27 mouse cellular contexts compared by ENCODE assay signal in the genomic region with DNA sequence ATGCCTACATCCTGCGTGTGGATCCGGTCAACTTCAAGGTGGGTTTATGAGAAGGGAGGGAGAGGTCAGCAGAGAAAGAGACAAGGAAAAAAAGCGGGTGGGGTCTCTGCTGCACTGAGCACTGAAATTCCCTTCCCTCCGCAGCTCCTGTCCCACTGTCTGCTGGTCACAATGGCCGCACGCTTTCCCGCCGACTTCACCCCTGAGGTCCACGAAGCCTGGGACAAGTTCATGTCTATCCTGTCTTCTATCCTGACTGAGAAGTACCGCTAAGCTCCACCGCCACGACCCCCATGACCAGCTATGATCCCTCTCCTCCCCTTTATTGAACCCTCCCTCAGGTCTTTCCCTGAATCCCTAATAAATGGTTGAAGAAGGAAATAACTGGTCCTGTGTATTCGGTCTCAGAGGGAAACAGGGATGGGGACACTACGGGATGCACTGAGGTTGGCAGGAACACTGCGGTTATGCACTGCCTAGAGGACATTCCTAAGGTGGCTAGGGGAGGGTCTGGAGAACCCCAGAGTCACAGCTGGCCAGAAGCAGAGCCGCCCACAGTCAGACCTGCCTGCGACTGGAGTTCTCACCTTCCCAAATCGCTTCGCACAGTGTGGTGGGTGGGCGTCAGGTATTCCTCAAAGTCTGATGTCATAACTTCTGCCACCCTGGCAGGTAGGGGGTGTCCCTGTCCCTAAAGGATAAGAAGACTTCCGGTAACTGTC. TPM values are rescaled to one million over a fixed set of nuclear protein-coding genes. Genes with fewer than 3 reads are reported as not detected.
DNase-seq lines count a peak whose midpoint lies in the region; ATAC-seq and TF ChIP-seq lines count a peak whose summit lies in the region.
"Had no signal": no experiment of that assay in that cellular context is flagged by ENCODE, and none has a peak within 500 bp of the region (broad histone marks: within the 10 kb centered on the region; RNA-seq: fewer than 3 reads in every experiment).

No protein-coding gene starts in this region.

- no peak for TF ChIP-seq POLR2A in thymus, adult 2 months (IDR thresholded peaks at IDR 0.05; ENCODE audit: control insufficient read depth, extremely low read depth, insufficient read depth, low read length, poor library complexity)

- peak; percentile 77 for ATAC-seq in heart, embryonic 12.5 days (ENCODE audit: insufficient number of reproducible peaks, low FRiP score)
- ATAC-seq in liver, embryonic 12.5 days = no peak
- no peak for ATAC-seq in liver, postnatal 0 days
- no peak for ATAC-seq in liver, embryonic 15.5 days (ENCODE audit: insufficient read depth)
- ATAC-seq: forebrain, embryonic 14.5 days had no signal

- peak; percentile 27 for DNase-seq in embryo, embryonic 10 days (ENCODE audit: low spot score)
- no peak for DNase-seq in embryo, embryonic 10.5 days (ENCODE audit: low spot score)
- DNase-seq in heart, postnatal 10 days = no peak
- no peak for DNase-seq in liver, postnatal 0 days
- DNase-seq in thymus, adult 2 months = no peak
- DNase-seq: adrenal gland, postnatal 36 days; cerebellum, adult 11-12 months; cerebellum, postnatal 14 days; kidney, adult 18-20 months; kidney, postnatal 10 days; layer of hippocampus, postnatal 36 days; lung, postnatal 4 days; thymus, postnatal 25 days had no signal

- H3K4me3 ChIP-seq in heart, embryonic 12.5 days = peak overlapping the region; percentile 14
- no peak overlapping the region for H3K4me3 ChIP-seq in liver, embryonic 12.5 days
- no peak overlapping the region for H3K4me3 ChIP-seq in liver, postnatal 0 days (ENCODE audit: low read depth, low read length)
- no peak overlapping the region for H3K4me3 ChIP-seq in liver, embryonic 15.5 days (replicated peaks)
- H3K4me3 ChIP-seq in thymus, adult 2 months (ENCODE audit: control insufficient read depth, insufficient read depth, low read length) = no peak overlapping the region
- H3K4me3 ChIP-seq: layer of hippocampus, adult 2 months; limb, embryonic 15.5 days; lung, embryonic 15.5 days; midbrain, embryonic 10.5 days had no signal

- intact Hi-C loops in heart, postnatal 10 days (cut with DNase I) = no loop called here

- TF ChIP-seq EP300 in liver, postnatal 0 days (IDR thresholded peaks at IDR 0.05; ENCODE audit: low read depth) = no peak

- peaks cover 63% of the 10 kb centered on the region for H3K27me3 ChIP-seq in heart, embryonic 12.5 days (replicated peaks)
- H3K27me3 ChIP-seq in liver, embryonic 12.5 days (replicated peaks) = peaks cover 55% of the 10 kb centered on the region
- peaks cover 19% of the 10 kb centered on the region; the same call in 1 of the 2 replicates for H3K27me3 ChIP-seq in liver, postnatal 0 days (ENCODE audit: insufficient read depth, low read length)
- H3K27me3 ChIP-seq in liver, embryonic 15.5 days = peaks cover 35% of the 10 kb centered on the region
- H3K27me3 ChIP-seq in thymus, adult 2 months (ENCODE audit: control insufficient read depth, insufficient read depth, low read length) = no peaks in the 10 kb centered on the region

- H3K36me3 ChIP-seq in heart, embryonic 12.5 days = no peaks in the 10 kb centered on the region
- H3K36me3 ChIP-seq in liver, embryonic 12.5 days = no peaks in the 10 kb centered on the region
- no peaks in the 10 kb centered on the region for H3K36me3 ChIP-seq in liver, postnatal 0 days (replicated peaks; ENCODE audit: insufficient read depth, low read length)
- H3K36me3 ChIP-seq in liver, embryonic 15.5 days (replicated peaks) = no peaks in the 10 kb centered on the region
- H3K36me3 ChIP-seq in thymus, adult 2 months (ENCODE audit: control insufficient read depth, insufficient read depth, low read length) = no peaks in the 10 kb centered on the region
- H3K36me3 ChIP-seq: limb, embryonic 15.5 days; lung, embryonic 15.5 days; midbrain, embryonic 10.5 days had no signal

- peak overlapping the region; percentile 5; the same call in 1 of the 2 replicates for H3K4me2 ChIP-seq in heart, embryonic 12.5 days
- 0 out of 2 replicates have a peak overlapping the region, but pooled peaks have one; percentile 8 for H3K4me2 ChIP-seq in liver, embryonic 12.5 days
- H3K4me2 ChIP-seq in liver, postnatal 0 days (ENCODE audit: low read depth, low read length) = no peak overlapping the region
- H3K4me2 ChIP-seq in liver, embryonic 15.5 days = no peak overlapping the region
- H3K4me2 ChIP-seq: limb, embryonic 15.5 days; lung, embryonic 15.5 days had no signal

- 54% methylated on average over 21 of the region's 21 CpGs for WGBS in heart, embryonic 12.5 days
- WGBS in liver, embryonic 12.5 days (ENCODE audit: insufficient replicate concordance) = 51% methylated on average over 21 of the region's 21 CpGs
- WGBS in liver, postnatal 0 days (ENCODE audit: insufficient replicate concordance) = 69% methylated on average over 21 of the region's 21 CpGs
- WGBS in liver, embryonic 15.5 days (ENCODE audit: insufficient replicate concordance) = 62% methylated on average over 21 of the region's 21 CpGs
- 83% methylated on average over 21 of the region's 21 CpGs for WGBS in thymus, adult 2 months

- no peak overlapping the region for H3K9ac ChIP-seq in heart, embryonic 12.5 days
- peak overlapping the region; percentile 75 for H3K9ac ChIP-seq in liver, embryonic 12.5 days
- no peak overlapping the region for H3K9ac ChIP-seq in liver, postnatal 0 days (replicated peaks)
- no peak overlapping the region for H3K9ac ChIP-seq in liver, embryonic 15.5 days
- H3K9ac ChIP-seq: limb, embryonic 15.5 days; lung, embryonic 15.5 days had no signal

- H3K27ac ChIP-seq in heart, embryonic 12.5 days (ENCODE audit: poor library complexity, severe bottlenecking) = peak overlapping the region; percentile 28
- H3K27ac ChIP-seq in liver, embryonic 12.5 days = peak overlapping the region; percentile 99
- H3K27ac ChIP-seq in liver, postnatal 0 days (ENCODE audit: low read depth) = no peak overlapping the region
- 0 out of 2 replicates have a peak overlapping the region, but pooled peaks have one; percentile 5 for H3K27ac ChIP-seq in liver, embryonic 15.5 days (replicated peaks)
- no peak overlapping the region for H3K27ac ChIP-seq in thymus, adult 2 months (ENCODE audit: control insufficient read depth, insufficient read depth, low read length)
- H3K27ac ChIP-seq: layer of hippocampus, adult 2 months; limb, embryonic 15.5 days; lung, embryonic 15.5 days; midbrain, embryonic 10.5 days had no signal

- no peak for TF ChIP-seq CTCF in liver, postnatal 0 days (IDR thresholded peaks at IDR 0.05; ENCODE audit: low read depth)
- TF ChIP-seq CTCF in thymus, adult 2 months (IDR thresholded peaks at IDR 0.05; ENCODE audit: borderline replicate concordance, control insufficient read depth, extremely low read depth, insufficient read depth, low read length, poor library complexity) = no peak

- no peaks in the 10 kb centered on the region for H3K9me3 ChIP-seq in heart, embryonic 12.5 days (replicated peaks)
- no peaks in the 10 kb centered on the region for H3K9me3 ChIP-seq in liver, embryonic 12.5 days (replicated peaks)
- H3K9me3 ChIP-seq in liver, postnatal 0 days (ENCODE audit: low read length) = no peaks in the 10 kb centered on the region
- no peaks in the 10 kb centered on the region for H3K9me3 ChIP-seq in liver, embryonic 15.5 days (replicated peaks)
- H3K9me3 ChIP-seq: limb, embryonic 15.5 days; lung, embryonic 15.5 days; midbrain, embryonic 10.5 days had no signal

- no peaks in the 10 kb centered on the region for H3K4me1 ChIP-seq in heart, embryonic 12.5 days (replicated peaks)
- peaks cover 83% of the 10 kb centered on the region for H3K4me1 ChIP-seq in liver, embryonic 12.5 days
- H3K4me1 ChIP-seq in liver, postnatal 0 days (ENCODE audit: insufficient read depth) = peaks cover 18% of the 10 kb centered on the region
- peaks cover 67% of the 10 kb centered on the region for H3K4me1 ChIP-seq in liver, embryonic 15.5 days (replicated peaks)
- no peaks in the 10 kb centered on the region for H3K4me1 ChIP-seq in thymus, adult 2 months (replicated peaks; ENCODE audit: control insufficient read depth, insufficient read depth, low read length)
- H3K4me1 ChIP-seq: limb, embryonic 15.5 days; lung, embryonic 15.5 days; midbrain, embryonic 10.5 days had no signal

RNA-seq across cellular contexts. Expression of gene Hba-x, which starts 1.7 kb away (rescaled TPM):
- polyA plus RNA-seq in heart, embryonic 12.5 days (2016; fragmentation: Nextera tagmentation; extraction: Ambion mirVana) = 5,912 and 6,218 TPM in 2 replicates
- total RNA-seq in heart, postnatal 10 days (2021) = not detected
- 1,859 and 1,982 TPM in 2 replicates for polyA plus RNA-seq in liver, embryonic 12.5 days (2016; fragmentation: Nextera tagmentation; extraction: Ambion mirVana)
- polyA plus RNA-seq in liver, postnatal 0 days (2015; fragmentation: Nextera tagmentation; extraction: Ambion mirVana) = 5.6 and 6.3 TPM in 2 replicates
- 72.6 and 109 TPM in 2 replicates for polyA plus RNA-seq in liver, embryonic 15.5 days (2015; fragmentation: Nextera tagmentation; extraction: Ambion mirVana)
- polyA plus RNA-seq in thymus, adult 2 months (2012; rRNA removed) = 1.3 and 1.9 TPM in 2 replicates
- total RNA-seq: adrenal gland, postnatal 36 days; gastrocnemius, postnatal 4 days; heart, postnatal 25 days; layer of hippocampus, adult 2 months; layer of hippocampus, postnatal 36 days; left cerebral cortex, postnatal 14 days; MEL; monocyte, adult 5-6 weeks had no signal
- polyA plus RNA-seq: testis, adult 2 months had no signal

RNA-seq across cellular contexts. Expression of gene Hba-a1, which starts 5.4 kb away (rescaled TPM):
- 11,592 and 12,808 TPM in 2 replicates for polyA plus RNA-seq in heart, embryonic 12.5 days (2016; fragmentation: Nextera tagmentation; extraction: Ambion mirVana)
- total RNA-seq in heart, postnatal 10 days (2021) = 1,000 to 10,000 TPM; 4,155 to 9,193 TPM
- polyA plus RNA-seq in liver, embryonic 12.5 days (2016; fragmentation: Nextera tagmentation; extraction: Ambion mirVana) = 52,845 and 54,272 TPM in 2 replicates
- polyA plus RNA-seq in liver, postnatal 0 days (2015; fragmentation: Nextera tagmentation; extraction: Ambion mirVana) = 32,136 and 32,798 TPM in 2 replicates
- 74,460 and 76,487 TPM in 2 replicates for polyA plus RNA-seq in liver, embryonic 15.5 days (2015; fragmentation: Nextera tagmentation; extraction: Ambion mirVana)
- 1,371 and 1,698 TPM in 2 replicates for polyA plus RNA-seq in thymus, adult 2 months (2012; rRNA removed)

RNA-seq across cellular contexts. Expression of gene Hbq1b, which starts 8.9 kb away (rescaled TPM):
- polyA plus RNA-seq in heart, embryonic 12.5 days (2016; fragmentation: Nextera tagmentation; extraction: Ambion mirVana) = 15.7 and 18.1 TPM in 2 replicates
- total RNA-seq in heart, postnatal 10 days (2021) = 1 to 10 TPM in 1 of 2 experiments, not detected in 1; 1.0 TPM
- 116 and 122 TPM in 2 replicates for polyA plus RNA-seq in liver, embryonic 12.5 days (2016; fragmentation: Nextera tagmentation; extraction: Ambion mirVana)
- 70.9 and 75.1 TPM in 2 replicates for polyA plus RNA-seq in liver, postnatal 0 days (2015; fragmentation: Nextera tagmentation; extraction: Ambion mirVana)
- 139 and 151 TPM in 2 replicates for polyA plus RNA-seq in liver, embryonic 15.5 days (2015; fragmentation: Nextera tagmentation; extraction: Ambion mirVana)
- polyA plus RNA-seq in thymus, adult 2 months (2012; rRNA removed) = 0.23 TPM in 1 of 2 replicates, not detected in the other
- total RNA-seq: adrenal gland, postnatal 36 days; gastrocnemius, postnatal 4 days; monocyte, adult 5-6 weeks had no signal
- polyA plus RNA-seq: testis, adult 2 months had no signal

RNA-seq across cellular contexts. Expression of gene Nprl3, which starts 10.4 kb away (rescaled TPM):
- 38.6 and 42.8 TPM in 2 replicates for polyA plus RNA-seq in heart, embryonic 12.5 days (2016; fragmentation: Nextera tagmentation; extraction: Ambion mirVana)
- 10 to 100 TPM; 26.6 to 27.6 TPM for total RNA-seq in heart, postnatal 10 days (2021)
- polyA plus RNA-seq in liver, embryonic 12.5 days (2016; fragmentation: Nextera tagmentation; extraction: Ambion mirVana) = 34.6 and 39.1 TPM in 2 replicates
- 22.8 and 26.2 TPM in 2 replicates for polyA plus RNA-seq in liver, postnatal 0 days (2015; fragmentation: Nextera tagmentation; extraction: Ambion mirVana)
- 28.1 and 31.9 TPM in 2 replicates for polyA plus RNA-seq in liver, embryonic 15.5 days (2015; fragmentation: Nextera tagmentation; extraction: Ambion mirVana)
- 107 and 118 TPM in 2 replicates for polyA plus RNA-seq in thymus, adult 2 months (2012; rRNA removed)

RNA-seq across cellular contexts. Expression of gene Hba-a2, which starts 18.4 kb away (rescaled TPM):
- 25,253 and 27,825 TPM in 2 replicates for polyA plus RNA-seq in heart, embryonic 12.5 days (2016; fragmentation: Nextera tagmentation; extraction: Ambion mirVana)
- 1,000 to 10,000 TPM; 3,875 to 8,514 TPM for total RNA-seq in heart, postnatal 10 days (2021)
- 121,851 and 123,321 TPM in 2 replicates for polyA plus RNA-seq in liver, embryonic 12.5 days (2016; fragmentation: Nextera tagmentation; extraction: Ambion mirVana)
- 64,656 and 66,091 TPM in 2 replicates for polyA plus RNA-seq in liver, postnatal 0 days (2015; fragmentation: Nextera tagmentation; extraction: Ambion mirVana)
- polyA plus RNA-seq in liver, embryonic 15.5 days (2015; fragmentation: Nextera tagmentation; extraction: Ambion mirVana) = 175,652 and 176,876 TPM in 2 replicates
- 2,237 and 2,638 TPM in 2 replicates for polyA plus RNA-seq in thymus, adult 2 months (2012; rRNA removed)

Comparison
In these comparisons a context has a peak if more than half of its experiments do, and no peak if none do; other contexts are left out.
1. H3K27ac ChIP-seq: peak in heart, embryonic 12.5 days (single experiment), liver, embryonic 12.5 days (single experiment) and liver, embryonic 15.5 days (single experiment); none in liver, postnatal 0 days (single experiment) and thymus, adult 2 months (single experiment).
2. H3K4me2 ChIP-seq: peak in heart, embryonic 12.5 days (single experiment) and liver, embryonic 12.5 days (single experiment); none in liver, postnatal 0 days (single experiment) and liver, embryonic 15.5 days (single experiment).
3. RNA of gene Hba-x, which starts 1.7 kb away (polyA plus RNA-seq): 5,912 to 6,218 TPM in heart, embryonic 12.5 days and 1,859 to 1,982 TPM in liver, embryonic 12.5 days; 72.6 to 109 TPM in liver, embryonic 15.5 days, 5.6 to 6.3 TPM in liver, postnatal 0 days and 1.3 to 1.9 TPM in thymus, adult 2 months; every median in the first group is over 10 times any median in the second.
4. RNA of gene Hbq1b, which starts 8.9 kb away (polyA plus RNA-seq): 139 to 151 TPM in liver, embryonic 15.5 days, 116 to 122 TPM in liver, embryonic 12.5 days, 70.9 to 75.1 TPM in liver, postnatal 0 days and 15.7 to 18.1 TPM in heart, embryonic 12.5 days; 0.23 TPM in thymus, adult 2 months; every median in the first group is over 10 times any median in the second.